Mouse (Mus musculus) layer of hippocampus, adult 2 months (tissue): Measurements from ENCODE around the gene Gata5. TPM values are rescaled to one million over a fixed set of nuclear protein-coding genes. Genes with fewer than 3 reads are reported as not detected.
A peak's percentile ranks its signal among the peaks of the same experiment; 100 is the strongest.

Experiments
- DNase-seq, 2 experiments: peaks; one replicate each; pipeline ENCODE4 v3.0.0; 2022; ENCODE audit warnings: low spot score in 2 of 2
- H3K27ac ChIP-seq: fragments of 200-600 bp; 2 replicates; pipeline ENCODE4 v1.8.1; 2022
- H3K4me3 ChIP-seq: fragments of 200-600 bp; 2 replicates; pipeline ENCODE4 v1.8.1; 2022; ENCODE audit warnings: mild to moderate bottlenecking
- CTCF ChIP-seq: fragments of 200-600 bp; conservative IDR thresholded peaks from 2 replicates; pipeline ENCODE4 v1.8.1; 2022; ENCODE audit warnings: antibody characterized with exemption, mild to moderate bottlenecking, moderate library complexity
- total RNA-seq, 2 experiments: library from RNA; stranded (reverse); gene quantifications; 2 replicates each; pipeline ENCODE4 v1.2.3; 2021

Gata5 gene
- total RNA-seq, 2 experiments from 2014 or later: not detected

DNA sequence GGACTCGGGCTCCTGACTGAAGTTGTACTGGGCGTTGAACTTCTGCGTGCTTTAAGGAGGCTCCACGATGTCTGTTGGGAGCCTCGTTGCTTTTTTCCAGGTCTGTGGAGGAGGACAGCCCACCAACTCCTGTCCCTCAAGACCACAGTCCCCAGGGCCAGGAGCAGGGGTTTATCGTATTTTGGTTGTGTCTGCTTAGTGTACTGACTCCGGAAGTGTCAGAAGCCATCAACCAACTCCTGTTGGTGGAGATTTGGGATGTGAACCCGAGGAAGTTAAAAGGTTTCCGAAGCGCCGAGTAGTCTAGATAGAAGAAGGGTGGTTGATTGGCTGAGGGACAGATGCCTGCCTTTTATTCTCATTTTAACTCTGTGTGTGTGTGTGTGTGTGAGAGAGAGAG lies 5.4 kb upstream of the Gata5 start:
- Histone ChIP-seq H3K27ac (no peak overlapping the region), H3K4me3 (no peak overlapping the region)
- TF ChIP-seq CTCF: no peak

DNA sequence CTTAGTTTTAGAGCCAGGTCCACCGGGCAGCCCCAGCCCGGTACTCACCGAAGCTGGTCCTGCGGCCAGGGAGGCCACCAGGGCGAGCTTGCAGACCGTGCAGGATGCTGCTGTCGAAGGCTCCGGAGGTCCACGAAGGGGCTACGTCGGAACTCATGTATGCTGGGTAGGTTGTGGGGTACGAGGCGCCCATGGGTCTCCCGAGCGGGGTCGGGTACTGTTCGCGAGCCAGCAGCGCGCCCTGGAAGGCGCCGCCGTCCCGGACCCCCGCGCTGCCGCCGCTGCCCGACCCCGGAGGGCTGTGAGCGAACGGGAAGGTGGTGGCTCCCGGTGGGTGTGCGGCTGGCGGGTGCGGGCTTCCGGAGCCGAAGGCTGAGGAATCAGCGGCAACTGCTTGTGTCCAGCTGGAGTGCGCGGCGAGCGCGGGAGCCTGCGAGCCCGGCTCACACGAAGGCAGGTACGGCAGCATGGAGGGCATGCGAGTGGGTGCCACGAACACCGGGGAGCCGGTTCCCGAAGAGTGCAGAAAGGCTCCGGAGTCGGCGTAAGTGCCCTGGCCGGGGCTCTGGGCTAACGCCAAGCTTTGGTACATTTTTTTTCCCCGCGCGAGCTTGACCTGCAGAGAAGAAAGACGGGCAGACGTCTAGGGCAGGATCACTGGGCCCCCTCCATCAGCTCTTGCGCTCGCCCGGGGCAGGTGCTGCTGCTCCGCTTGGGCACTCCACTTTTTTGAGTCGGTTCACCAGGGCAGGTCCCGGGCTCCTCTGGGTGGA lies 535 bp downstream of the Gata5 start:
- no peak for TF ChIP-seq CTCF
- Histone ChIP-seq H3K4me3 (no peak overlapping the region), H3K27ac (no peak overlapping the region)
- no peak for DNase-seq

More for the DNA sequence above, 5.4 kb upstream of the Gata5 start:
- DNase-seq: no peak

DNA sequence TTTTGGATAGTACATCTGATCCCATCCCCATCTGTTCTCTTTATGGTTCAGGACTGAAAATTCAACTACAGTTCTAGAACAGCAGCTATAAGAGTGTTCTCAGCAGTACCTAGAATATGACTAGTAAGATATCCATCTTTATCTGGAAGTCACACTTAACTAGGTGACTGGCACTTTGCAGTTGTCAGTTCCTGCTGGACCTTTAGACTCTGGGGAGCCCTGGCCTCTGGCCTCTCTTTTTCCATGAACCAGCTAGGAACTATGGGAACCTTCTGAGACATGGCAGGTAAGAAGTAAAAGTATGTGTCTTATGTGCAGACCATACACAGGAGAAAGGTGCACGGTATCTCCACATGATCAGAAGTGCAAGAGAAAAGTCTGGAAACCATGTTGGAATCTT lies 5.0 kb downstream of the Gata5 start:
- no peak for TF ChIP-seq CTCF

DNA sequence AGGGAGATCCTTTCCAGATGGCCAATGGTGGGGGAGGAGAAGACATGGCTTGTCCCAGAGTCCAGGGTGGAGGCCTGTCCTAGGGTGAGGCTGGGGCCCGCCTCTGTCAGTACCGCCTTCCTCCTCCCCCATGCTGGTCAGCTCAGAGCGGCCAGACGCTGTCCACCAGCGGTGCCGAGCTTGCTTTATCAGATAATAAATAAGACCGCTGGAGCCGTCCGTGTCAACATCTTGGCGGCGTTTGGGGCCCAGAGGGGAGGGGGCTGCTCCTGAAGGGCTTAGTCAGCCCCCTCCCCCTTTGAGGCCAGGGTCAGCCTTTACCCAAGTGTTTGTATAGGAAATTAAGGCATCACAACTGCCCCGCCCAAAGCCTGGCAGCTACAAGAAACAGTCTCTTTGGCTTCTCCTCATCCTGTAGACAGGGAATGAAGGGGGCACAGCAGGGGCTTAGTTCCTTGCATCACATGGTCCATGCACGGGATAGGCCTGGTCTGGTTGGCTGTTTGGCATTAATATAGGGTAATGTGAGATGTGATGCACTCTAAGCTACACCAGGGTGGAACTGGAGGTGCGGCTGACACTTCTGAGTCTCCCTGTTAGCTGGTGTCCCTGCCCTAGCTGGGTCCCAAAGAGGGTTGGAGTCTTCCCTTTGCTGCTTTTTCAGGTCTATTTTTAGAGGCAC lies 11.7 kb downstream of the Gata5 start:
- no peak overlapping the region for H3K4me3 ChIP-seq

More for the DNA sequence above, 5.0 kb downstream of the Gata5 start:
- DNase-seq: no peak
- no peak overlapping the region for H3K27ac ChIP-seq
- no peak overlapping the region for H3K4me3 ChIP-seq

DNA sequence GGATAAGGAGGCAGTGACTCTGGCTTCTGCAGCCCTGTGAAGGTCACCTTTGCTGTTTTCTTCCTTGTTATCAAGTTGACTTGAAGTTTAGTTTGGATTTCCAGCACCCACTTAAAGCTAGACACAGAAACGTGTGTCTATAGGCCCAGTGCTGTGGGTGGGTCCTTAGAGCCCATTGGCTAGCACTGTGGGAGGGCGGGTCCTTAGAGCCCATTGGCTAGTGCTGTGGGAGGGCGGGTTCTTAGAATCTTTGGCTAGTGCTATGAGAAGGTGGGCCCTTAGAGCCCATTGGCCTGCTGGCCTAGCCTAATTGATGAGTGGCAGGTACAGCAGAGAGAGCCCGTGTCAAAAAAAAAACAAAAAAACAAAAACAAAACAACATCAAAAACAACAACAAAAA lies 14.3 kb downstream of the Gata5 start:
- no peak overlapping the region for H3K4me3 ChIP-seq
- DNase-seq: no peak
- TF ChIP-seq CTCF: no peak
- no peak overlapping the region for H3K27ac ChIP-seq

More for the DNA sequence above, 11.7 kb downstream of the Gata5 start:
- no peak for TF ChIP-seq CTCF
- H3K27ac ChIP-seq: no peak overlapping the region
- DNase-seq: no peak

DNA sequence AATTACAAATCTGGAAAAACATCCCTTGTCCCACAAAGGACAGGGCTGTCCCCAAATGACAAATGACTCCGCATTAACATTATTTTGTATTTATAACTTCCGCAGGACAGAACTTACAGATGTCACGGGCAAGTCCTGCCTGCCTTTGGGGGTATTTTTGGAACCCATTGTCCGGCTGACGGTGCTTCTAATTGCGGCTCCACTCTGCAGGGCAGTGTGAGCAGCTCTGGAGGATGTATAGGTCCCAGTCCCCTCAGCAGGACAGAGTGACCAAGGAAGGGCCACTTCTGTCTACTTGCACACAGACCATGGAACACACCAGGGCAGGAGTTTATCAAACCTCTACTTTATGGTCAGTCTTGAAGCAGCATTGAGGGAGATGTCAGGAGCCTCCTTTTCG lies 16.9 kb downstream of the Gata5 start:
- DNase-seq: no peak
- Histone ChIP-seq H3K27ac (no peak overlapping the region), H3K4me3 (no peak overlapping the region)
- no peak for TF ChIP-seq CTCF

DNA sequence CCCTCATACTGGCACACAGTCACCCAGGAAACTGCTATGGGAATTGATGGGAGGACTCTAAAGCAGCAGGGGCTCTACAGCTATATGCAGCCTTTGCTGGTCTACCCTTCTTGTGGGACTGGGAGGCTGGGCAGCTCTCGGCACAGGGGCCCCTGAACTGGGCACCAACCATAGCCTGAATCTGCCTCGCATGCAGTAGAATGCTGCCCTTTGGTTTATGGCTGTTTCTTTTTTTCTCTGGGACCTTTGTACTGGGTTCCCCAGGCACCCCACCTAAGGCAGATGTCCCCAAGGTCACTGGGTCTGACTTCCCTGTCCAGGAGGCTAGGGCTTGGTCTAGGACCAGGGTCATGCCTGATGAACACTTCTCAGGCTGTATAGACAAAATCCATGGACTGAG lies 20.2 kb downstream of the Gata5 start:
- TF ChIP-seq CTCF: no peak
- DNase-seq: no peak
- H3K4me3 ChIP-seq: no peak overlapping the region
- no peak overlapping the region for H3K27ac ChIP-seq

DNA sequence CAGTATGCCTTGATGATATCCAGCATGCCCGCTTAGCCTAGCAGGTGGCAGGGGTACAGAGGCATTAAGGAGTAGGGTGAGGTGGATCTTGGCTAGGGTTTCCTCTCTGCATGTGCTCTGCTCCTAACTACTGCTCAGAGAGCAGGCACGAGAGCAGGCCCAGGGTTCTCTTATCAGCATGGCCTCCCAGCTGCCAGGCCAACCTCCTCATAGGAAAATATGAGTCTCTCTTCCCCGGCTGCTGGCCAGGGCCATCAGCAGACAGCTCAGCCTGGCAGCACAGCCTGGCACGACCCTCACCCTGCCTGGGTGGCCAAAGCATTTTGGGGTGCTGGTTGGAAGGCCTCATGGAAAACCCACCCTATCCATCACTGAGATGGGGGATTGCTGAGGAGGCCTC lies 23.4 kb downstream of the Gata5 start:
- Histone ChIP-seq H3K4me3 (no peak overlapping the region), H3K27ac (no peak overlapping the region)
- no peak for DNase-seq
- no peak for TF ChIP-seq CTCF

DNA sequence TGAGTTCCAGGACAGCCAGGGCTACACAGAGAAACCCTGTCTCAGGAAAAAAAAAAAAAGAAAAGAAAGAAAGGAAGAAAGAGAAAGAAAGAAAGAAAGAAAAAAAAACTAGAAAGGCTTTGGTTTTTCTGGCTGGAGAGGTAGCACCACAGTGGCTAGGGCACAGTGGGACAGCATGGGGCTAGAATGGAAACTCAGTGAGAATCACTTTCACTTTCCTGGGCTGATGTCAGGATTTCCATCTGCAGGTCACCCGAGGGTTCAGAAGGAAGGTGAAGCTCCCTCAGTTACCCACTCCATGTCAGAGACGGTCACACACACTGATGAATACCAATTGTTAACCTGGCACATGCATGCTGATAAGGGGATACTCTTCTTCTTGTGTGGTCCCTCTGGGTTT lies 26.8 kb downstream of the Gata5 start:
- no peak for TF ChIP-seq CTCF
- H3K27ac ChIP-seq: no peak overlapping the region
- DNase-seq: no peak
- no peak overlapping the region for H3K4me3 ChIP-seq

DNA sequence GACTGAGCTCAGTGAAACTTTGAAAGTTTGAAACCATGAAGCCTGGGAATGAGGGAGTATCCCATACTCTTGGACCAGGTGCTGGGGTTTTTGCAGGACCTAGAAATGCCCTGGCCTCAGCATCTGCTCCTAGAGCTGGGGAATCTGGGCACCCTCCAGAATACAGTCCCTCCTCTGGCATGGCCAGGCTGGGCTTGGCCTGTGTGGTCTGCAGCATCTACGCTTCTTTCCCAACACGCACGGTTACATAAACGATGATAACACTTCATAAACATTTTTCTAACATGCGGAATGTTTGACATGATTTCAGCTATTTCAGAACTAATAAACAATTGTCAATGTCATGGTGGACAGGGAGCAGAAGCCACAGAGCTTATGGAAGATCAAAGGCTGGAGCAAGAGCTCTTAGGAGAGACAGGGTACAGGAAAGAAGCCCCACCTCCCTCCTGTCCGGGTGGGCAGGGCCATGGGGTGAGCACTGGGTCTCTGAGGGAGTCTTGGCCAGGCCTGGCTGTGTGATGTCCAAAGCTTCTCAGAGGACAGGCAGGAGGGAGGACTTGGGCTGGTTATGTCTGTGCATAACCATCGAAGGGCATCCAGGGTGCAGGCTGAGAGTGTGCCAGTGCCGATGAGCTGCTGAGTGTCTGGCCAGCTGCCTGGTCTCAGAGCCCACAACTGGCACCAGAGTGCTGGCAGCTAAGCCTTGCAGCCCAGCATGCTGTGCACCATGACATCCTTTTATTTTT lies 27.9 kb downstream of the Gata5 start:
- TF ChIP-seq CTCF: no peak
- no peak overlapping the region for H3K27ac ChIP-seq
- no peak for DNase-seq
- H3K4me3 ChIP-seq: no peak overlapping the region

DNA sequence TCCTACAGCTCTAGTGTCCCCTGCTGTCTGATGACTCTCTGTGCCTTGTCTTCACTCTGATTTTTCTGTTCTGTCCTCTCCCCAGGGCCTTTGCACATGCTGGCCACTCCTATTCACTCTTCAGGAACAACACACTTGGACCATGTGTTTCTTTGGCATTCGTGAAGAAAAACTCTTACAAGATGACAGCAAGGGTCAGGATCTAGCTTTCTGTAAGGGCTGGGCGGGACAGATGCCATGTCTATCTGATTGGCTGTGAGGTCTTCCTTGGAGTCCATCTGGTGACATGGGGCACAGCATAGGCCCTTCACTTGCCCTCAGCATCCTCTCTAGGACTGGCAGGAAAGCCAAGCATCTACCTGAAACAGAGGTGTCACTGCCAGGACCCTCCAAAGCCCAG lies 28.5 kb downstream of the Gata5 start:
- TF ChIP-seq CTCF: no peak
- Histone ChIP-seq H3K4me3 (no peak overlapping the region), H3K27ac (no peak overlapping the region)
- DNase-seq: no peak

DNA sequence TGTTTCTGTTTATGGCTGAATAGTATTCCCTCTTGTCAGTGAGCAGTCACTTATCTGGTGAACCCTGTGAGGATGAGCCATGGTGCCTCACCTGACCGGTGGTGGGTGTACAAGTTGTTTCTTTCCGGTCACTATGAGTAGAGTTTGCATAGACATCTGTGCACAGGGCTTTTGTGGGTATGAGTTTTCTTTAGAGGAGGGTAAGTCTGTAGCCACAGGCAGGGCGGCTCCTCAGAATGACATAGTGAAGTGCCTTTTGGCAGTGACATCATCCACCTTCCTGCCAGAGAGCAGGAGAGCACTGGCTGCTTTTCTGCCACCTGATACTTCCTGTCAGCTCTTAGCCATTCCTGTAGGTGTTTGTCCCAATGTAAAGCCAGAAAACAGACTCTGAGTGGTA lies 29.0 kb downstream of the Gata5 start:
- no peak overlapping the region for H3K27ac ChIP-seq
- TF ChIP-seq CTCF: no peak
- no peak overlapping the region for H3K4me3 ChIP-seq
- DNase-seq: no peak

DNA sequence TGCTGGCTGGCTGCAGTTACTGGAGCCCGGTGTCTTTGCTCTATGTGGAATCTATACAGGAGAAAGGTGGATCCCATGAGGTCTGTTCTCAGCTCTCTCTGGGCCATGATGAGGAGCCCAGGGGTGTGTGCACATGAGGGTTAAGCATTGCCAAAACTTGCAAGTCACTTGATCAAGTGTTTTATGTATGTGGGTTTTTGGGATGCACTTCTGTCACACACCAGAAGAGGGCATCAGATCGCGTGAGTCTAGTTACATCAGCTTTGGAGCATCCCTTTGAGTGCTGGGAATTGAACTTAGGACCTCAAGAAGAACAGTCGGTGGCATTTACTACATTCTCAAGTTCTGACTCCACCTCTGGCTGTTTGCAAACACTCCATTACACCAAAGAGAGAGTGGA lies 29.9 kb downstream of the Gata5 start:
- Histone ChIP-seq H3K4me3 (no peak overlapping the region), H3K27ac (no peak overlapping the region)
- peak; percentile 42 for TF ChIP-seq CTCF
- no peak for DNase-seq
